Mouse (Mus musculus): ENCODE data around the gene Apmap. TPM values are rescaled to one million over a fixed set of nuclear protein-coding genes. Genes with fewer than 3 reads are reported as not detected.

The Apmap gene
- polyA plus RNA-seq, 2 experiments, result 18.5 to 26.5 TPM

DNA sequence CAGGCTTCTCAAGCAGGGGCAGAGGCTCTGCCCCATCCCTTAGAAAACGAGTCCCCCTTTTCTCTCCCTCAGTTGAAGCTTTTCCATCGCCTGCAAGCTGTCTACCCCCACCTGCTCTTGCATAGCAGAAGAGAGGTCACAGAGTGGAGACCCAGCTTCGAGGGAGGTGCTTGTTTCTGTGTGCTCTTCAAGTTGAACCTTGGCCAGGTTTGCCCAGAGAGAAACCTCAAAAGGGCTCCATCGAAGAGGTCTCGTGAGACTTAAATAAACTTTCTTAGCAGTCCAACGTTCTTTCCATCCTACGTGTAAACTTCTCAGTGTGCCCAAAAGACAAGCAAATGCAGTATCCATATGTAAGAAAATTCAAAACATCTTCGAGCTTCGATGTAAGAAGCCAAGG, 43.0 kb upstream of the Apmap start:
- Histone ChIP-seq H3K9me3 (ENCODE audit: control insufficient read depth, low read length) (no peaks in the 10 kb centered on the region), H3K27me3 (ENCODE audit: control insufficient read depth, insufficient read depth, low read length) (no peaks in the 10 kb centered on the region), H3K9ac (replicated peaks) (no peak overlapping the region), H3K4me2 (ENCODE audit: low read depth) (no peak overlapping the region; the same call in 1 of the 2 replicates), H3K4me1 (replicated peaks; ENCODE audit: control insufficient read depth in 2 of 2, insufficient read depth in 2 of 2, low read length in 1 of 2) (peaks cover 14 to 15% of the 10 kb centered on the region in 2 experiments), H3K27ac (no peak overlapping the region), H3K36me3 (replicated peaks; ENCODE audit: control insufficient read depth, insufficient read depth, low read depth) (peaks cover 3% of the 10 kb centered on the region), H3K4me3 (ENCODE audit: insufficient read depth in 1 of 2, low read depth in 2 of 2, low read length in 2 of 2) (no peak overlapping the region)
- ATAC-seq (ENCODE audit: insufficient read depth), result no peak
- no peak for TF ChIP-seq EP300 (IDR thresholded peaks at IDR 0.05; ENCODE audit: low read depth)
- no peak for TF ChIP-seq CTCF (IDR thresholded peaks at IDR 0.05; ENCODE audit: low read depth)
- no peak for DNase-seq (ENCODE audit: low read depth in 3 of 3, low spot score in 3 of 3)
- 63% methylated on average over 9 of the region's 9 CpGs for WGBS (ENCODE audit: insufficient replicate concordance)

DNA sequence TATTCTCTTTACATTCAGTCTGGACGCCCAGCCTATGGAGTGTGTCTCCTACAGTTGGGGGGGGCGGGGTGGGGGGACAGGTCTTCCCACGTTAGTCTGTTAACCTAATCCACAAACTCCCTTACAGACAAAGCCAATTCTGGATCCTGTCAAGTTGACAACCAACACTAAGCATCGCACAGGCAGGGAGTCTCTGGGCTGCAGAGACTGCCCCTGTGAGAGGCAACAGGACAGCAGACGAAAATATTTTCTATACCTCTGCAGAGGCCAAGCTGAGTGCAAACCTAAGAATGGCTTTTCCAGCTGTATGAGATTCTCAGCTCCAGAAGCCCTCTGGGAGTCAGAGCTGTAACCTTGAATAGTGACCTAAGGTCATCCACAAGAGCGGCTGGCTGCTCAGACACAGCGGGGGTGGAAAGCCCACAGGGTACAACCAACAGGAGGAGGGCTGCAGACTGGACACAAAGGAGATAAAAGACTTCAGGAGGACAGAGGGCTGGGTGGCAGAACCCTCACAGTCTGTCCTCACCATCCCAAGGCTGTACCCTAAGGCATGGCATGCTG, 42.2 kb upstream of the Apmap start:
- ATAC-seq (ENCODE audit: insufficient read depth) (no peak), DNase-seq (ENCODE audit: low read depth in 3 of 3, low spot score in 3 of 3) (no peak)
- Histone ChIP-seq H3K4me1 (replicated peaks; ENCODE audit: control insufficient read depth in 2 of 2, insufficient read depth in 2 of 2, low read length in 1 of 2) (peaks cover 14 to 18% of the 10 kb centered on the region in 2 experiments), H3K27ac (no peak overlapping the region), H3K27me3 (ENCODE audit: control insufficient read depth, insufficient read depth, low read length) (no peaks in the 10 kb centered on the region), H3K9me3 (ENCODE audit: control insufficient read depth, low read length) (no peaks in the 10 kb centered on the region), H3K9ac (replicated peaks) (no peak overlapping the region), H3K4me3 (ENCODE audit: insufficient read depth in 1 of 2, low read depth in 2 of 2, low read length in 2 of 2) (no peak overlapping the region), H3K4me2 (ENCODE audit: low read depth) (no peak overlapping the region; the same call in 1 of the 2 replicates), H3K36me3 (replicated peaks; ENCODE audit: control insufficient read depth, insufficient read depth, low read depth) (peaks cover 3% of the 10 kb centered on the region)
- 56% methylated on average over 7 of the region's 7 CpGs for WGBS (ENCODE audit: insufficient replicate concordance)
- TF ChIP-seq EP300 (IDR thresholded peaks at IDR 0.05; ENCODE audit: low read depth) (no peak), CTCF (IDR thresholded peaks at IDR 0.05; ENCODE audit: low read depth) (no peak)

DNA sequence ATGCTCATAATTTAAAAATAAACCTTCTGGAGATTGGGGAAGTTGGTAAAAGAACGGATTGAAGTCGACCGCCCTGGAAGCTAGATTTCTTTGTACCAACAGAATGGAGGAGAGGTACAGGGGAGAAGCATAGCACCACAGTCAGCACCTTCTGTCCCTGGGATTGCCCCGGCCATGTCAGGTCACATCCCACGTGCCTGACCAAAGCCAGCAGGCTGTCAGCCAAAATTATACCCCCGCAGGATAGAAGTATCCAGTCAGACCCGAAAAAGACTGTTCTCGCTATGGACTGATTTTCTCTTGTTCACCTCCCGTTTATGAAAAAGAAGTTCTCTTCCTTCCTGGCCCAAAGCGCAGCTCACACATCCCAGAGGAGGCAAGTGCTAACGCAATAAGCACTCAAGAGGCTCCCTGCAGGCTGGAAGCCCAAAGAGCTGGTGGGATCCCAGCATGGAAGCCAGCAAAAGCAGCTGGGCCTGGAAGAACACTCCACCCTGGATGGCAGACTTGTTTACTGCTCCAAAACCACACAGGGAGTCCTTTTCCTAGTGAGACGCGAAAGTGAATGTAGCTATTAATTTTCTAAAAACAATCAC, 40.0 kb upstream of the Apmap start:
- H3K4me1 ChIP-seq (replicated peaks; ENCODE audit: control insufficient read depth in 2 of 2, insufficient read depth in 2 of 2, low read length in 1 of 2), result peaks cover 15 to 18% of the 10 kb centered on the region in 2 experiments
- DNase-seq (ENCODE audit: low read depth in 3 of 3, low spot score in 3 of 3), result no peak
- H3K4me2 ChIP-seq (ENCODE audit: low read depth), result no peak overlapping the region
- H3K9me3 ChIP-seq (ENCODE audit: control insufficient read depth, low read length), result no peaks in the 10 kb centered on the region
- no peaks in the 10 kb centered on the region for H3K27me3 ChIP-seq (ENCODE audit: control insufficient read depth, insufficient read depth, low read length)
- WGBS (ENCODE audit: insufficient replicate concordance), result 69% methylated on average over 13 of the region's 13 CpGs
- no peaks in the 10 kb centered on the region; the same call in none of the 2 replicates for H3K36me3 ChIP-seq (replicated peaks; ENCODE audit: control insufficient read depth, insufficient read depth, low read depth)
- no peak overlapping the region for H3K4me3 ChIP-seq (ENCODE audit: insufficient read depth in 1 of 2, low read depth in 2 of 2, low read length in 2 of 2)
- no peak overlapping the region for H3K9ac ChIP-seq (replicated peaks)
- no peak for ATAC-seq (ENCODE audit: insufficient read depth)
- no peak overlapping the region for H3K27ac ChIP-seq
- TF ChIP-seq CTCF (IDR thresholded peaks at IDR 0.05; ENCODE audit: low read depth) (no peak), EP300 (IDR thresholded peaks at IDR 0.05; ENCODE audit: low read depth) (no peak)

DNA sequence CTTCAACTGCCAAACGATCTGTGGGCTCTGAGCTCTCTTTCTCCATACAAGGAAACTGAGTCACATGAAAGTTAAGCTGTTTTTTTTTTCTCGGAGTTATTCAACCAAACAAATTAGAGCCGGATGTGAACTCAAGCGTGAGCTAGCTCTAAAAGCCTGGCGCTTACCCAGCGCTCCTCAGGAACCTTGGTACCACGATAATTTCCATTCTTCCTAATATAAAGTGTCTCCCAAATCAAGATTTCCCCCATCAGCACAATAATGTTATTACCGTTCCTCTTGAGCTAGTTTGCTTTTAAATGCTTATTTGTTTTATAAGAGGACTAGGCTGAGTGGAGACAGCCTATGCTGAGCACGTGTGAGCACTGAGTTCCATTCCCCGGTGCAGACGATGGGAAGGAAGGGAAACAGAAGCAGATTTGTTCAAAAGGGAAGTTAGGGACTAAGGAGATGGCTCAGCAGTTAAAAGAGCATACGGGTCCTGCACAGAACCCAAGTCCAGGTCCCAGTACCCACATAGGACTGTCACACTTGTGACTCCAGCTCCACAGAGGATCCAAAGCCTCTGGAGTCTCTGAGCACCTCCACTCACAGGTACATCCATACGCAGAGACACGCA, 39.4 kb upstream of the Apmap start:
- Histone ChIP-seq H3K27me3 (ENCODE audit: control insufficient read depth, insufficient read depth, low read length) (no peaks in the 10 kb centered on the region), H3K4me3 (ENCODE audit: insufficient read depth in 1 of 2, low read depth in 2 of 2, low read length in 2 of 2) (no peak overlapping the region), H3K27ac (no peak overlapping the region), H3K4me1 (replicated peaks; ENCODE audit: control insufficient read depth in 2 of 2, insufficient read depth in 2 of 2, low read length in 1 of 2) (peaks cover 10 to 13% of the 10 kb centered on the region in 2 experiments), H3K4me2 (ENCODE audit: low read depth) (no peak overlapping the region), H3K9ac (replicated peaks) (no peak overlapping the region), H3K9me3 (ENCODE audit: control insufficient read depth, low read length) (no peaks in the 10 kb centered on the region), H3K36me3 (replicated peaks; ENCODE audit: control insufficient read depth, insufficient read depth, low read depth) (peaks cover under 1% of the 10 kb centered on the region)
- DNase-seq (ENCODE audit: low read depth in 3 of 3, low spot score in 3 of 3) (no peak), ATAC-seq (ENCODE audit: insufficient read depth) (no peak)
- no peak for TF ChIP-seq CTCF (IDR thresholded peaks at IDR 0.05; ENCODE audit: low read depth)
- no peak for TF ChIP-seq EP300 (IDR thresholded peaks at IDR 0.05; ENCODE audit: low read depth)
- WGBS (ENCODE audit: insufficient replicate concordance), result 70% methylated on average over 14 of the region's 14 CpGs

DNA sequence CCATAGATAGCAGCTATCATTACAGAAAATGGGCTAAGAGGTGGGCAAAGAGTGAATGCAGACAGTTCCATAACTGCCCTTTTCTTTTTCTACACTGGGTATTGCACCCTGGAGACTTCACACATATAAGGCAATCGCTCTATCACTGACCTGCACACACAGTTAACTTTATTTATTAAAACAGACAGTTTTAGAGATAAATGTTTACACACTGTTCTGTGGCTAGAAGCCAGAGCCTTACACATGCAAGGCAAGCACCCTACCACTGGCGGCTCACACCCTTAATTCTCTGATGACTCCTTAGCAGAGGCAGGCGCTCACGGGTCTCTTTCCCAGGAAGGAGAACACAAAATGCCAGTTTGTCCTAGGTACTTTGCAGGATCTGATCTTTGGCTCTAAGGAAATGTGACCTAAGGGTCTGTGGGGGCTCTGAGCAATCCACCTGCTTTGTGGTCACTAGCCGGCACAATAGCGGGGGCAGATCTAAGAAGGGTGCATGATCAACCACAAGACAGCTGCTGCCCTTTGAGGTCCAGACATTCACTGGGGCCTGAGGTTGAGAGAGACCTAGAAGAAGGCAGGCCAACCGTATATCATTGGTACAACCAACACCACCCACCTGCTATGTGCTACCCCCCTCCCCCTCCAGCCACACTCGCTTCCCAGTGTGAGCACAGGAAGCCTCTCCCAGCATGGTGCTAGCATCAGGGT, 38.2 kb upstream of the Apmap start:
- DNase-seq (ENCODE audit: low read depth in 3 of 3, low spot score in 3 of 3) (no peak), ATAC-seq (ENCODE audit: insufficient read depth) (peak; percentile 48; the same call in 1 of the 2 replicates)
- Histone ChIP-seq H3K4me3 (ENCODE audit: insufficient read depth in 1 of 2, low read depth in 2 of 2, low read length in 2 of 2) (no peak overlapping the region), H3K27me3 (ENCODE audit: control insufficient read depth, insufficient read depth, low read length) (no peaks in the 10 kb centered on the region), H3K36me3 (replicated peaks; ENCODE audit: control insufficient read depth, insufficient read depth, low read depth) (peaks cover 9% of the 10 kb centered on the region), H3K4me2 (ENCODE audit: low read depth) (no peak overlapping the region), H3K9ac (replicated peaks) (no peak overlapping the region; the same call in 1 of the 2 replicates), H3K27ac (no peak overlapping the region), H3K4me1 (replicated peaks; ENCODE audit: control insufficient read depth in 2 of 2, insufficient read depth in 2 of 2, low read length in 1 of 2) (peaks cover 6 to 12% of the 10 kb centered on the region in 2 experiments), H3K9me3 (ENCODE audit: control insufficient read depth, low read length) (no peaks in the 10 kb centered on the region)
- WGBS (ENCODE audit: insufficient replicate concordance), result 58% methylated on average over 8 of the region's 8 CpGs
- no peak for TF ChIP-seq CTCF (IDR thresholded peaks at IDR 0.05; ENCODE audit: low read depth)
- no peak for TF ChIP-seq EP300 (IDR thresholded peaks at IDR 0.05; ENCODE audit: low read depth)

Data from liver, embryonic 14.5 days (tissue).